Mouse (Mus musculus): ENCODE measurements around the gene Sar1b. TPM values are rescaled to one million over a fixed set of nuclear protein-coding genes. Genes with fewer than 3 reads are reported as not detected.
A peak's percentile ranks its signal among the peaks of the same experiment; 100 is the strongest.
"Not testable (repeated sequence)": the region's sequence is repeated elsewhere in the genome, so short reads cannot be mapped to it uniquely, and the experiment has no call there.

The Sar1b gene
- 125 and 129 TPM in 2 replicates for polyA plus RNA-seq (2016; fragmentation: Nextera tagmentation; extraction: Ambion mirVana)

DNA sequence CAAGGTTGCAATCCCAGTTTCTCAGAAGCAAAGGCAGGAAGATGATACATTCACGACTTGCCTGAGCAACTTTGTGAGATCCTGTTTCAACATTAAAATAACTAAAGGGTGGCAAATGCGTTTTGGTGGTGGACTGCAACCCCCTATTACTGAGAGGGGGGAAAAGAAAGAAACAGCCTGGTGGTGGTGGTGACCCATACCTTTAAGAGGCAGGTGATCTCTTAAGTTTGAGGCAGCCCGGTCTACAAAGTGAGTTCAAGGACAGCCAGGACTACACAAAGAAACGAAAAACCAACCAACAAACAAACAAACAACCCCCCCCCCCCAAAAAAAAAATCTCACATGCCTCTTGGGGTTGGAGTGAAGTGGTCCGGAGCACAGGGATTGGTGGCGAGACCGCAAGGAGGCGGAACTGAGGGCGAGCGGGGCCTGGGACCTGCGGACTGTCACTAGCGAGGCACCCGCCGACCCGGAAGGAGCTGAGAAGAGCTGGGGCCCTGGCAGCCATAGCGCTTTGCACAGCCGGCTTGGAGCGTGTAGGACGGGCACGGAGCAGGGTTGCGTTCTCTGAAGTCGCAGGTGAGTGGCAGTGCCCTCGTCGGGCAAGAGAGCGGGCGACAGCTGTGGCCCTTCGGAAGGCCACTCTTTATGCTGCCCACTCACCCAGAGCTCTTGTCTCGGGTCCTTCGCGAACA is at the start of gene Sar1b, which contains the start of gene Sec24a:
Sar1b (plus strand) TSS at position 475 of the 695 bp plus-strand sequence.
Sec24a (minus strand) TSS at position 422 of the 695 bp plus-strand sequence.
- peak; percentile 85 for ATAC-seq (ENCODE audit: low FRiP score, low read depth)
- H3K27me3 ChIP-seq = peaks cover 9% of the 10 kb centered on the region; the same call in 1 of the 2 replicates
- no peaks in the 10 kb centered on the region for H3K36me3 ChIP-seq
- no peak within 1 kb of the TSS for H3K27ac ChIP-seq (replicated peaks)
- H3K4me1 ChIP-seq = peaks cover 9% of the 10 kb centered on the region
- peak within 1 kb of the TSS; percentile 85 for H3K4me2 ChIP-seq (replicated peaks)
- H3K4me3 ChIP-seq = peak within 1 kb of the TSS; percentile 59
- peak within 1 kb of the TSS; percentile 75 for H3K9ac ChIP-seq (replicated peaks)
- 1% methylated on average over 30 of the region's 30 CpGs for WGBS
- H3K9me3 ChIP-seq = no peaks in the 10 kb centered on the region

DNA sequence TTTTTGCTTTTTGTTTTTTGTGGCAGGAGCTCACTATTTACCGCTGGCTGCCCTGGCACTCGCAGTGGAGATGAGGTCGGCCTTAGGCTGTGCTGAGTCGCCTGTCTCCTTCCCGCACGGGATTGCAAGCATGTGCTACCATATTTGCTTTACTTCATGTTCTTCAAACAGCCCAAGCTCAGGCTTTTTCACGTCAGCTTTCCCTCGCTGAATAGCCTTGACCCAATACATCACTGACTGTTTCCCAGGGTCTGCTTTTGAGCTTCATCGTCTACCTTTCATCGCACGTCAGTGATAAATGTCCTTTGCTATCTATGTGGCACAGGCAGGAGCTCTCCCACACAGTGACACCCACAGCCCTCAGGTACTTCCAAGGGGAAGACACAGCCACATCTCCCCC is 42.4 kb upstream of the Sar1b start:
- 96% methylated on average over 11 of the region's 11 CpGs for WGBS
- Histone ChIP-seq H3K4me3 (no peak overlapping the region), H3K27me3 (no peaks in the 10 kb centered on the region)

DNA sequence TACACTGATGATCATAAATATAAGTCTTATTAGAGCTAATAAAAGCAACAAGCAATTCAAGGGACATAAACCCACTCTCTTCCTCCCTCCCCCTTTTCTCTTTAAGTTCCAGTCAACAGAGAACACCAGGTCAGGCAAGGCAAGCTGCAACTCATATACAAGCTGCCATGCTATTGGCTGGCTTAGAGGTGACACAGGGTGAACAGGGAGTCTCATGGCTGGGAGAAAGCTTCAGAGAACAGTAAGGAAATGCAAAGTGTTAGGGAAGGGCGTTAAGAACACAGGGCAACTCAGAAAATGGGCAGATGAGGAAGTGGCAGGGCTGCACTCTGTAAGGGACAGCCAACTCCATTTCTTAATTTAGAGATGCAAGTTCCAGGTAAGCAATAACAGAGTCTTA is 30.6 kb upstream of the Sar1b start:
- 89% methylated on average over 1 of the region's 1 CpGs for WGBS
- H3K36me3 ChIP-seq = peaks cover 49% of the 10 kb centered on the region
- H3K9ac ChIP-seq (replicated peaks) = no peak overlapping the region
- ATAC-seq (ENCODE audit: low FRiP score, low read depth) = no peak
- H3K9me3 ChIP-seq = no peaks in the 10 kb centered on the region
- H3K4me3 ChIP-seq = no peak overlapping the region
- no peaks in the 10 kb centered on the region for H3K4me1 ChIP-seq
- H3K27ac ChIP-seq (replicated peaks) = no peak overlapping the region
- H3K4me2 ChIP-seq (replicated peaks) = no peak overlapping the region
- no peaks in the 10 kb centered on the region for H3K27me3 ChIP-seq

More for the DNA sequence above, 42.4 kb upstream of the Sar1b start:
- no peaks in the 10 kb centered on the region for H3K9me3 ChIP-seq
- H3K4me2 ChIP-seq (replicated peaks) = no peak overlapping the region
- H3K27ac ChIP-seq (replicated peaks) = no peak overlapping the region
- no peaks in the 10 kb centered on the region for H3K4me1 ChIP-seq
- no peak for ATAC-seq (ENCODE audit: low FRiP score, low read depth)
- H3K36me3 ChIP-seq = peaks cover 64% of the 10 kb centered on the region
- H3K9ac ChIP-seq (replicated peaks) = no peak overlapping the region

DNA sequence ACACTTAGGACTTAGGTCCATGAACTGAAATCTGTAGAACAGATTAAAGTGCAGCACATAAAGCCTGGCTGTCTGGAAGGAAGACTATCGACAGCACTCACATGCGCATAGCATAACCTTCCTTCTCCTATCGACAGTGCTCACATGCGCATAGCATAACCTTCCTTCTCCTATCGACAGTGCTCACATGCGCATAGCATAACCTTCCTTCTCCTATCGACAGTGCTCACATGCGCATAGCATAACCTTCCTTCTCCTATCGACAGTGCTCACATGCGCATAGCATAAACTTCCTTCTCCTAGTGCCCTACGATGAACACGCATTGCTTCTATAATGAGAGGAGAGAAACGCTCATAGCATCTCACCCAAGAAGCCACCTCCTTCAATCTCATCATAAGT is 29.3 kb upstream of the Sar1b start:
- not testable (repeated sequence) for ATAC-seq (ENCODE audit: low FRiP score, low read depth); H3K4me3 ChIP-seq; H3K9ac ChIP-seq (replicated peaks); H3K27ac ChIP-seq (replicated peaks); H3K4me2 ChIP-seq (replicated peaks); H3K4me1 ChIP-seq; H3K9me3 ChIP-seq; H3K27me3 ChIP-seq
- H3K36me3 ChIP-seq = peaks cover 47% of the 10 kb centered on the region
- 98% methylated on average over 13 of the region's 13 CpGs for WGBS

DNA sequence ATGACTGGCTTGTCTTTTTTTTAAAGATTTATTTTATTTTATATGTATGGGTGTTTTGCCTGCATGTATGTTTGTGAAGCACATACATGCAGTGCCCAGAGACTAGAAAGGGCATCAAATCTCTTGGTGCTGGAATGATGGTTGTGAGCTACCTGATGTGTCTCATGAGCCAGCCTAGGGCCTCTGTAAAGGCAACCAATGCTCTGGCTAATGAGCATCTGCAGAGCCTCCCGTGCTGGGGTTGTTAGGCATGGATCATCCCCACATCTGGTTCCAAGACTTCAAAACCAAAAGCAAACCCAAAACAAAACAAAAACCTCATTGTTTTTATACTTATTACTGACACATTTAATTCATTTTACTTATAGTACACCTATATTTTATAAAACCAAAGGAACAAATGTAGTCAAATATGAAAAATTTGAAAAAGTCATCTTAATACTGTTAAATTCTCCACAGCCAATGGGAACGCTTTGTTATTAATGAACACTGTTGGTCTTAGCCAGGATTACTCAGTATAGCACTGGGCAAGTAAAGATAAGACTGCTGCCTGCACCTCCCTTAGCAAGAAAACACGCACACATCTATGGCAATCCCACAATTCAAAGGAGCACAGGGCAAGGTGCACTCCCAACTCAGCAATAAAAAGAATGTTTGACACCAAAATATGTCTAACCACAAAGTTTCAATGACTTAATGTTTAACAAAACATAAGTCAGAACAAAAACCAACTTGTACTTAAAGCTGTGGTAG is 24.7 kb upstream of the Sar1b start:
- H3K36me3 ChIP-seq = peaks cover 46% of the 10 kb centered on the region
- H3K4me3 ChIP-seq = no peak overlapping the region
- H3K9me3 ChIP-seq = no peaks in the 10 kb centered on the region
- H3K27me3 ChIP-seq = no peaks in the 10 kb centered on the region
- no peaks in the 10 kb centered on the region for H3K4me1 ChIP-seq
- no peak for ATAC-seq (ENCODE audit: low FRiP score, low read depth)
- WGBS = 90% methylated on average over 3 of the region's 3 CpGs
- no peak overlapping the region for H3K27ac ChIP-seq (replicated peaks)
- H3K4me2 ChIP-seq (replicated peaks) = no peak overlapping the region
- H3K9ac ChIP-seq (replicated peaks) = no peak overlapping the region

DNA sequence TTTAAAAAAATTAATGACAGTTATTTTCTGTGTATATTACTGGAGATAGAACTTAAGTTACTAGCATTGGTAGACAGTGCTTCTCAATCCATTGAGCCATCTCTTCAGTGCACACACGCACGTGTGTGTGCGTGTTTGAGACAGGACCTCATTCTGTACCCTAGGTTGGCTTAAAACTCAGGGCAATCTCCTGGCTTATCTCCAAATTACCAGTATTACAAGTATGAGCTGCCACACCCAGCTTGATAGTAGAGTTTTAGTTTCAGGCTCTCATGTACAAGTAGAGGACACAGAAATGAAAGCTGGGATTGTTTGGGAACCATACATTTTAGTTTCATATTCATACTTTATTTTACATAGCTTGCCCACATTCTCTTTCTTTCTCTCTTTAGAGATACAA is 22.8 kb upstream of the Sar1b start:
- Histone ChIP-seq H3K4me2 (replicated peaks) (no peak overlapping the region), H3K27me3 (no peaks in the 10 kb centered on the region), H3K9me3 (no peaks in the 10 kb centered on the region), H3K27ac (replicated peaks) (no peak overlapping the region), H3K4me3 (no peak overlapping the region), H3K36me3 (peaks cover 41% of the 10 kb centered on the region), H3K9ac (replicated peaks) (no peak overlapping the region), H3K4me1 (no peaks in the 10 kb centered on the region)
- ATAC-seq (ENCODE audit: low FRiP score, low read depth) = no peak
- 96% methylated on average over 3 of the region's 3 CpGs for WGBS

DNA sequence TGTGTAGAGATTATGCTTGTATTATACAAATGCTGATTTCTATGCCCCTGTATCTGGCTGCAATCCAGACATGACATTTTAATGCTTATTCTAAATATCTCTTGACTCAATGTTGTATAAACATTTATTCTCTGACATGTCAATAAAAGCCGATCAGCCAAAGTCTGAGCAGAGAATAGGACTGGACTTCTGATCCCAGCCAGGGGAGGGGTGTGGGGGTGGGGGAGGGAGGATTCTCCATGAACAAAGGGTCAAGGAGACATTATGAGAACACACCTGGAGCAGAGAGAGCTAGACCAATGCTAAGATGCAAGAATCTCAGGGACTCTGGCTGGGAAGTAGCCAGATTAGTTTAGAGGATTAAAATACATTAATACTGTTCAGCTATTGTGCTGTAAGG is 17.4 kb upstream of the Sar1b start:
- H3K9me3 ChIP-seq = no peaks in the 10 kb centered on the region
- H3K4me2 ChIP-seq (replicated peaks) = no peak overlapping the region
- ATAC-seq (ENCODE audit: low FRiP score, low read depth) = no peak
- H3K9ac ChIP-seq (replicated peaks) = no peak overlapping the region
- WGBS = 89% methylated on average over 1 of the region's 1 CpGs
- H3K4me3 ChIP-seq = no peak overlapping the region
- H3K4me1 ChIP-seq = no peaks in the 10 kb centered on the region
- H3K27ac ChIP-seq (replicated peaks) = no peak overlapping the region
- peaks cover 25% of the 10 kb centered on the region for H3K36me3 ChIP-seq
- H3K27me3 ChIP-seq = no peaks in the 10 kb centered on the region

DNA sequence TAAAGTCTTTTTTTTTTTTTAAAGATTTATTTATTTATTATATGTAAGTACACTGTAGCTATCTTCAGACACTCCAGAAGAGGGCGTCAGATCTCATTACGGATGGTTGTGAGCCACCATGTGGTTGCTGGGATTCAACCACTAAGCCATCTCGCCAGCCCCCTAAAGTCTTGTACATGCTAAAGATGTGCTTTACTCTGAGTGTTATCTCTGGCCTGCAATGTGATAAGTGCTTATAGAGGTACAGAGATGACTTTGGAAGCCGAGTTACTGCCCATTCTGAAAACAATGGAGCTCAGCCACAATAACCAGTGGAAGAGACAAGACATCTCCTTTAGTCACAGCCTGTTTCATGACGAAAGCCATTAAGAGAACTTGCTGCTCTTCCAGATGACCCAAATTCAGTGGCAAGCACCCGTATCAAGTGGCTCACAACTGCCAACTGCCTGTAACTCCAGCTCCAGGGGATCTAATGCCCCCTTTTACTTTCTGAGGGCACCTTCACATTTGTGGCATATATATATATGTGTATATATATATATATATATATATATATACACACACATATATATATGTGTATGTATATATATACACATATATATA is 11.8 kb upstream of the Sar1b start:
- peaks cover 13% of the 10 kb centered on the region for H3K4me1 ChIP-seq
- not testable (repeated sequence) for H3K36me3 ChIP-seq; H3K9me3 ChIP-seq; H3K4me2 ChIP-seq (replicated peaks); H3K27me3 ChIP-seq; ATAC-seq (ENCODE audit: low FRiP score, low read depth); H3K4me3 ChIP-seq; H3K27ac ChIP-seq (replicated peaks); H3K9ac ChIP-seq (replicated peaks)
- WGBS = 76% methylated on average over 6 of the region's 6 CpGs

DNA sequence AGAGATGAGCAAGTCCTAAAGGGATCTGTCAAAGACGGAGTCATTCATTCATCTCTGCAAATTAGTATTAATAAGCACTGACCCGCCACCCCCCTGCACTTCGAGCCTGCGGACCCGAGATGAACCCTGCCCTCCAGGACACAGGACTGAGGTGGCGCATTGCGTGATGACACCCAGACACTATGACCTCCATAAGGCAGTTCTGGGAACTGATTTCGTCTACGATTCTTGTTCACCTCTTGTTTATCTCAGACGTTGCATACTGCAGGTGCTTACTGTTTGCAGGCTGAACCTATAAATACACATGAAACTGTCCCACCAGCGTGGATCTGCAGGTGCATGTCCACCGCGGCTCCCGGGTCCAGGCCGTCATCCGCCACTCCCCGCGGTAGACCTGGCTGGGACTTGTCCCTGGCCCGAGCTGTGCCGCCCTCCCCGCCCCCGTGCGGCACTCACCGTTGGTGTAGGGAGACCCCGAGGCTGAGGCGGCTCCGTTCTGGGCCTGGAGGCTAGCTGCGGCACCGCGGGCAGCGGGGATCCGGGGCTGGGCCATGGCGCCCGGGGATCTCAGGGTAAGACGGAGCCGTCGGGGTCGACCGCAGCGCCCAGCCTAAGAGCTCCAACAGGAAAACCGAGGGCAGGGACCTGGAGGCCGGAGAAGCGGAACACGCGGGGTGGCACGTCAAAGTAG is 7.7 kb upstream of the Sar1b start:
- no peaks in the 10 kb centered on the region for H3K27me3 ChIP-seq
- H3K36me3 ChIP-seq = no peaks in the 10 kb centered on the region
- no peaks in the 10 kb centered on the region for H3K9me3 ChIP-seq
- H3K9ac ChIP-seq (replicated peaks) = peak overlapping the region; percentile 97
- H3K4me2 ChIP-seq (replicated peaks) = peak overlapping the region; percentile 86
- H3K27ac ChIP-seq (replicated peaks) = peak overlapping the region; percentile 65
- peak overlapping the region; percentile 99 for H3K4me3 ChIP-seq
- ATAC-seq (ENCODE audit: low FRiP score, low read depth) = peak; percentile 79
- under 1% methylated on average over 46 of the region's 46 CpGs for WGBS
- H3K4me1 ChIP-seq = peaks cover 17% of the 10 kb centered on the region

DNA sequence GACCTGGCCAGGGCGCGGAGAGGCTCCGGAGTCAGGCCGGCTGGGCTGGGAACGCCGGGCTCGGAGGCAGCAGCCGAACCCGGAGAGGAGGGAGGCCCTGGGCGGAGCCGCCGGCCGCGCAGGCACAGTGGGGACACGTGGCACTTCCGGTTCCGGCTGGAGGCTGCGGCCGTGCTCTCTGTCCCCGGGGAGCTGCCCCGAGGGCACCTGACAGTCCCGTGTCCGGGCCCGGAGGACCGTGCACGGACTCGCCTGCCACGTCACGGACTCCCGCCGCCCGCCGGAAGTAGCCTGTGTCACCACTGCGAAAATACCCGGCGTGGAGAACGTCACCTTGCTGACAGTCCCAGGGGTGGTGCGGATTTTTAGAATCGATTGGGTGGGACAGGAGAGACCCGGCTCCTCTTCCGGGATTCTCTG is 7.1 kb upstream of the Sar1b start:
- peak; percentile 98 for ATAC-seq (ENCODE audit: low FRiP score, low read depth)
- H3K4me2 ChIP-seq (replicated peaks) = peak overlapping the region; percentile 86
- under 1% methylated on average over 41 of the region's 41 CpGs for WGBS
- H3K36me3 ChIP-seq = no peaks in the 10 kb centered on the region
- peak overlapping the region; percentile 99 for H3K4me3 ChIP-seq
- peaks cover 2% of the 10 kb centered on the region; the same call in 1 of the 2 replicates for H3K27me3 ChIP-seq
- H3K9me3 ChIP-seq = no peaks in the 10 kb centered on the region
- H3K27ac ChIP-seq (replicated peaks) = peak overlapping the region; percentile 65
- H3K9ac ChIP-seq (replicated peaks) = peak overlapping the region; percentile 97
- H3K4me1 ChIP-seq = peaks cover 17% of the 10 kb centered on the region

DNA sequence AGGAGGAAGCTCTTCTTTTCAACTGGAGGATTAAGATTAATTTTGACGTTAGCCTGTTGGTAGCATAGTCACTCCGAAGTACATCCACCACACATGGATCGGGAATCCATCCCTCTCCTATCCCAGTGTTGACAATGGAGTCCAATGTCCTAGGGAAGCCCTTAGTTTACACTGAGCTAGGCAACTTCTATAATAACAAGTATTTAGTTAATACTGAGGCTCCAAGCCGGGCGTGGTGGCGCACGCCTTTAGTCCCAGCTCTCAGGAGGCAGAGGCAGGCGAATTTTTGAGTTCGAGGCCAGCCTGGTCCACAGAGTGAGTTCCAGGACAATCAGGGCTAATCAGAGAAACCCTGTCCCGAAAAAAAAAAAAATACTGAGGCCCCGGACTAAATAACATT is 6.5 kb upstream of the Sar1b start:
- Histone ChIP-seq H3K27me3 (peaks cover 9% of the 10 kb centered on the region; the same call in 1 of the 2 replicates), H3K27ac (replicated peaks) (peak overlapping the region; percentile 65; the same call in 1 of the 2 replicates), H3K4me1 (peaks cover 17% of the 10 kb centered on the region), H3K36me3 (no peaks in the 10 kb centered on the region), H3K9me3 (no peaks in the 10 kb centered on the region), H3K9ac (replicated peaks) (peak overlapping the region; percentile 97; the same call in 1 of the 2 replicates), H3K4me2 (replicated peaks) (peak overlapping the region; percentile 86), H3K4me3 (peak overlapping the region; percentile 99)
- 76% methylated on average over 11 of the region's 11 CpGs for WGBS
- ATAC-seq (ENCODE audit: low FRiP score, low read depth) = no peak

Measured in midbrain, embryonic 12.5 days (tissue).